Comparison of ENCODE assay signal across 1 mouse cellular context in the genomic region with DNA sequence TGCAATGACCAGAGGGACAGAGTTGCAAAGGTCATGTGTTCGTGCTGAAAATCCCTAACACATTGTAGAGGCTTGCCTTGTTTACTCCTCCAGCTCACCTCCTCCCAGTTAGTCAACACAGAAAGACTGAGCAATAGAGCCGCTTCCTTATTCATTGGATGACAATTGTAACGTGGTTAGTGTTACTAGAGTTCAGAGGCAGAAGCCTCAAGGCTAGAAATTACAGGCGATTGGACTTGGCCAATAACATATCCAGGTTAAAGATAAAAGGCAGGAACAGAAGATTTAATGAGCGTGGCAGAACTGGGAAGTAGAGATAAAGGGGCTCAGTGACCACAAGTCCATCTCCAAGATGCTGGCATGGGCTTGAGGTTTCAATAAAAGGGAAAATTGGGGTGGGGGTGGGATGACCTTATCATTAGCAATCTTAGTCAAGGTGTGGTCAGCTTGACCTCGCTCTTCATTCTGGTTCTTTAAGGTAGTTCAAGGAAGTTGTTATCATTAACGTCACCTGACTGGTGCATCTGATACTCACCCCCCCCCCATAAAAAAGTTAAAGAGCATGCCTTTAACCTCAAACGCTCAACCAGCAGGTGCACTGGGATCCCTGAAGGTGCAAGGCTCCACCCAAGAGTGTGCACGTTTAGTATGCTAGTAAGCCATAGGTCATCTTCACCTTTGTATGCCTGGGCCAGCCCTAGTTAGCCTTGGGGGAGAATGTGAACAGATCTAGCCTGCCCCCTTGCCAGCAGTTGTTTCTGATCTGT.
A peak's percentile ranks its signal among the peaks of the same experiment; 100 is the strongest.
TF ChIP-seq lines count a peak whose summit lies in the region.

No protein-coding gene starts in this region.

TF ChIP-seq in MEL, 35 proteins besides CTCF, POLR2A, EP300 and RAD21 (continued from another document):
- peak; percentile 62 for TF ChIP-seq BHLHE40 (IDR thresholded peaks at IDR 0.05; ENCODE audit: borderline replicate concordance, low read depth, low read length)
- TF ChIP-seq UBTF (IDR thresholded peaks at IDR 0.05; ENCODE audit: borderline replicate concordance, insufficient read depth, low read depth, low read length): no peak
- peak; percentile 58; the same call in 1 of the 2 replicates for TF ChIP-seq USF1 (IDR thresholded peaks at IDR 0.05; ENCODE audit: low read depth, low read length)
- peak; percentile 82 for TF ChIP-seq ETS1 (IDR thresholded peaks at IDR 0.05; ENCODE audit: low read depth, low read length)
- TF ChIP-seq TBP (IDR thresholded peaks at IDR 0.05; ENCODE audit: low read depth, low read length): peak; percentile 48; the same call in 1 of the 2 replicates
- 0 out of 2 replicates have a peak, but pooled peaks have one; percentile 6 for TF ChIP-seq MYB (IDR thresholded peaks at IDR 0.05; ENCODE audit: low read depth, low read length)
- TF ChIP-seq GATA1 (IDR thresholded peaks at IDR 0.05; ENCODE audit: low read depth, low read length): peak; percentile 94
- TF ChIP-seq MYC (IDR thresholded peaks at IDR 0.05; ENCODE audit: low read depth, low read length): peak; percentile 84; the same call in 1 of the 2 replicates
- TF ChIP-seq MXI1 (IDR thresholded peaks at IDR 0.05; ENCODE audit: low read depth, low read length): peak; percentile 84
- peak; percentile 52; the same call in 1 of the 2 replicates for TF ChIP-seq MEF2A (IDR thresholded peaks at IDR 0.05; ENCODE audit: extremely low read depth, insufficient replicate concordance, low read depth, low read length, poor library complexity, severe bottlenecking)
- TF ChIP-seq CHD1 (IDR thresholded peaks at IDR 0.05; ENCODE audit: low read depth, low read length): no peak
- TF ChIP-seq HCFC1 (IDR thresholded peaks at IDR 0.05; ENCODE audit: low read depth, low read length): peak; percentile 55; the same call in 1 of the 2 replicates
- TF ChIP-seq RCOR1 (IDR thresholded peaks at IDR 0.05; ENCODE audit: low read depth, low read length): peak; percentile 89
- TF ChIP-seq ELF1 (IDR thresholded peaks at IDR 0.05; ENCODE audit: low read depth, low read length): 0 out of 2 replicates have a peak, but pooled peaks have one; percentile 59
- 0 out of 2 replicates have a peak, but pooled peaks have one; percentile 17 for TF ChIP-seq NELFE (IDR thresholded peaks at IDR 0.05; ENCODE audit: low read depth, low read length)
- TF ChIP-seq MAX (IDR thresholded peaks at IDR 0.05; ENCODE audit: low read length): peak; percentile 60; the same call in 1 of the 2 replicates
- TF ChIP-seq JUND (IDR thresholded peaks at IDR 0.05; ENCODE audit: low read depth, low read length): 0 out of 2 replicates have a peak, but pooled peaks have one; percentile 40
